Mouse (Mus musculus): ENCODE measurements around the gene Cenpf.

DNA sequence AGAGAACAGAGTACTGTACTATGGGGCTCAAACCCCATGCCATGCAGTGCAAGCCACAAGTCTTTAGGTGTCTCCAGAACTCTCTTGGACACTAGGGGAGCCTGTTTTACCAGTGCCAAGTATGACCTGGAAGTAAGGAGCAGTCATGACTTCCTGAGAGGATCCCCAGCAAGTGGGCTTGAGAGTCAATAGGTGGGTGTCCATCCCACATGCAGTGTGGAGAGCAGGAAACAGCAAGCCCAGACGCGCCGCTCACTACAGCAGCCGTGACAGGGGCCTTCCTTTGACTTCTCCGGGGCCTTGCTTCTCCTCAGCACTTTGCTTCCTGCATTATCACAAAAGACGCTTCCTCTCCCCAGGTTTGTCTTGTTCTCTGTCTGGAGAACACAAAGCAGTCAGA, 12.3 kb upstream of the Cenpf start:
- no peak for TF ChIP-seq CTCF (IDR thresholded peaks at IDR 0.05; ENCODE audit: control insufficient read depth, insufficient read depth, insufficient read length)
- TF ChIP-seq MAX (IDR thresholded peaks at IDR 0.05): no peak

All from C2C12 (cell line).